Mouse (Mus musculus): ENCODE measurements around the gene Gm20661.

DNA sequence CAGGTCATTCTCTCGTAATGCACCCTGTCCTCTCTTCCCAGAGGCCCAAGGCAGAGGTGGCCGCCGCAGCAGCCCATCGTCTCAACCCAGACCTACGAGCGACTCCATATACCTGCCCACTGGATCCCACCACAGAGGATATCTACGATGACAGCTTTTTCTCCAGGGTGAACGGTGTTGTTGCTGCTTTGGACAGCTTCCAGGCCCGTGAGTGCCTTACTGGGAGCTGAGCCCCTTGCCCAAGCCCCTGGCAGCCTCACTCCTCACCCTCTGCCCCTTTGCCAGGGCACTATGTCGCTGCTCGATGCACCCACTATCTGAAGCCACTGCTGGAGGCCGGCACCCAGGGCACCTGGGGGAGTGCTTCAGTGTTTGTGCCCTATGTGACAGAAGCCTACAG is 4.0 kb upstream of the Gm20661 start:
- TF ChIP-seq EP300 (optimal IDR thresholded peaks at IDR 0.05): no peak
- no peak for TF ChIP-seq CTCF (IDR thresholded peaks at IDR 0.05; ENCODE audit: low read depth)

Data from stomach, postnatal 0 days (tissue).